Mouse (Mus musculus) MN1 (cell line): ENCODE data around the gene Lamp3.
"Not testable (repeated sequence)": the region's sequence is repeated elsewhere in the genome, so short reads cannot be mapped to it uniquely, and the experiment has no call there.

ENCODE experiments used
- DNase-seq: peaks from one replicate; pipeline ENCODE4 v3.0.0-alpha.2; 2016; ENCODE audit warnings: low spot score

Lamp3 gene

DNA sequence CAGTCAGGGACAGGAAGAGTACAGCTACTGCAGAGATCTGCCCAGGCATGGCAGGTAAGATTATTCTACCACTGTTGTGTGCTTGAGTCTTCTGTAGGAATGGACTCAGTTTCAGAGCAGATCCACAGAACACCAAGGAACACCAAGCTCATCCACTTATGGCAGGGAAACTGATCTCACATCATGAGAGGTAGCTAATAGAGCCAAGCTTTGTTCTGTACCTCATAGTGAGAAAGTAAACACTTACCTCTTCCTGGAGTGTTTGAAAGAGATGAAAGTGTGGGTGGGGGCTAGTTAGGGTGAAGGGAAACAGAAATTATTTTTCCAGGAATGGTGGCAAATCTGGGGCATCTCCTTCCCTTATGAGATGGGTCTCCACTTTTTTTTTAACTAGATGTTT, at the start of gene Lamp3:
TSS of gene Lamp3 (minus strand) at position 160 of the 400 bp plus-strand sequence.
- DNase-seq, result no peak

DNA sequence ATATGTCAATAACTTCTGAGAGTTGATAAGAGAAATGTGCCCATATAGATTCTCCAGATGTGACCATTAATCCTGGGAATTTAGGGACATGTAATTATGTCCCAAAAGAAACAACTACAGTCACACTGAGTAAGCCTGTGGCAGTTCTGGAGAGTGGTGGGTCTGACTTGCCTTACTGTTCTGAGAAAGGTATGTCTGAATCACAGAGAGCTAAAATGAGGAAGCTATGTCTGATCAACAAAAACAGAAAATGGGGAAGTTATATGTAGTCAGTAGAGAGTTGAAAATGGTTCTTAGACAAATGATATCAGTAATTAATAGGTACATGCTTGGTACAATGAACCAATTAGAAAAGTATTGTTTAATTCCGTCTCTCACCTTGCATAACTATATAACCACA, 26.7 kb upstream of the Lamp3 start:
- DNase-seq, result no peak

DNA sequence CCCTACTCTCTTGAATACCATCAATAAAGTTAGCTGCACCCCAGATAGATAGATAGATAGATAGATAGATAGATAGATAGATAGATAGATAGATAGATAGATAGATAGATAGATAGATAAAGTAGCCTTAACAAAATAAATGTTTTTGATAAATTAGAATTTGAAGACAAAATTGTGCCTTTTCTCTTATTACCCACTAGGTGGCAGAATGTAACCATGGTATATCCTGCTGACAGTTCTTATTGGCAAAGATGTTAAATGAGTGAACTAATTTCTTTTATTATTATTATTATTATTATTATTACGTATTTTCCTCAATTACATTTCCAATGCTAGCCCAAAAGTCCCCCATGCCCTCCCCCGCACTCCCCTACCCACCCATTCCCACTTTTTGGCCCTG, 18.0 kb upstream of the Lamp3 start:
- DNase-seq, result peak; percentile 7

DNA sequence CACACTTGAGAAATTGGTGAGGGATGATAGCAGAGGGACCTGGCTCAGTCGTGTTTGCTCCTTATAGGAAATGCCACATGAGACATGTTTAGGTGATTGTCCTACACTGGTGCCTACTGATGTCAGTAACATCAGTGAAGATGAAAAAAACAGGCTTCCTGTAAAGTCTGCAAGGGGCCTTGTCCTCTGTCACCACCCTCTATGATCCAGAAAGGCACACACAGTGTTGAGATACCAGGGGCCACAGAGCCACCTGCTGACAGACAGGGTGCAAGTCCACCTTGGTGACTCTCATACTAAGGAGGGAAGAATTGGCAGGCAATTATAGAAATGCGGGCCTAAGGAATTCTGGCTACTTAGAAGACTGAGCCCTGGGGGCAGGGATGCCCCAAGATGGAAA, 14.8 kb upstream of the Lamp3 start:
- no peak for DNase-seq

DNA sequence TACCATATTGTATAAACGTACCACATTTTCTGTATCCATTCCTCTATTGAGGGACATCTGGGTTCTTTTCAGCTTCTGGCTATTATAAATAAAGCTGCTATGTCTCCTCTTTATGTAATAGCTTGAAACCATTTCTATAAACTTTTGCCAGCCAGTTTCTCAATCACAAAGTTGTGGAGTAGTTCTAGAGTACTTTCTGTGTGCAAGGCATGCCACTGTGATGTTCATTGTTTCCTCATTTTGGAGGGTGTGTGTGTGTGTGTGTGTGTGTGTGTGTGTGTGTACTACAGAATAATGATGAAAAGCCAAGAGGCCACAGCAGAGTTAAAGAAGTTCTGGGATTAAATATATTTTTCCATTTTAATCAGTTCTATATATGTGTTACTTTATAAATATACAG, 1.2 kb upstream of the Lamp3 start:
- DNase-seq, result no peak

DNA sequence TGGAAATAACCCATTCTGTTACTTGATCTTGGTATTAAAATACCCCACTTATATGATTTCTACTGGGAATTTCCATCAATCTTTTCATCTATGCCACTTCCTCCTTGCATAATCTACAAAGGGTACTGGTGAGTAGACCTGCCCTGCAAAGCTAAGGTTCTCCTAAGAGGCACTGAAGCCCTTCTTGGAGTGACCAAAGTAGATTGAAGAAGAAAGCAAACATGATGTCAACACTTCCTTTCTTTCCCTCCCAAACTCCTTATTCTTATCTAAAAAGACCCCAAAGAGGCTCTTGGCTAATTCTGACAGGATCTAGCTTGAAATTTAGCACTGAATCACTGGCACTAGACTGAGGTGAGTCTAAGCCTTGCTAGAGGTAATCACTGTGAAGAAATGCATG, 7.0 kb downstream of the Lamp3 start:
- no peak for DNase-seq

DNA sequence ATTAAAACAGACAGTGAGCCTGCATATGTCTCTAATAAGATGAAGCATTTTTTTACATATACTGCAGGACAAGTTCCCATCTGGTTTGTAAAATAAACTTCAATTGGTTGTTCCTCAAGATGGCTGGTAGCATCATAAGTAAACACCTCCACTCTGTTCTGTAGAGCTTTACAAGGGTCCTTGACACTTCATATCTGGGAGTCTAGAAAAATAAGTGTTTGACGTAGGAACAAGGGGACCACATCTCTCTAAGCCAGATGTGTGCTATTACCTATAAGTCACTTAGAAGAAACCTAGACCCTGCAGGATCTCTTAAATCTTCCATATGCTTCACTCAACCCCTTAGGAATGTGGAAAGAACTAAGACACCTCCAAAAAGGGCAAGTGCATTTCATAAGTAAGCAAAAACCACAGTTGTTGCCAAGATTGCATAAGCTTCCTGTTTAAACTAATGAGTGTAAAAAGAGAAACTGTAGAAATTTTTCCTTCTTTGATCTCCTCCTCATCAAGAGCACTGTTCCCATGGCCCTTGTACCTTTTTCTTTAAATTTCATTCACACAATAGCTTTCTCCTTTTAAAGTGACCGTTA, 35.3 kb downstream of the Lamp3 start:
- no peak for DNase-seq

DNA sequence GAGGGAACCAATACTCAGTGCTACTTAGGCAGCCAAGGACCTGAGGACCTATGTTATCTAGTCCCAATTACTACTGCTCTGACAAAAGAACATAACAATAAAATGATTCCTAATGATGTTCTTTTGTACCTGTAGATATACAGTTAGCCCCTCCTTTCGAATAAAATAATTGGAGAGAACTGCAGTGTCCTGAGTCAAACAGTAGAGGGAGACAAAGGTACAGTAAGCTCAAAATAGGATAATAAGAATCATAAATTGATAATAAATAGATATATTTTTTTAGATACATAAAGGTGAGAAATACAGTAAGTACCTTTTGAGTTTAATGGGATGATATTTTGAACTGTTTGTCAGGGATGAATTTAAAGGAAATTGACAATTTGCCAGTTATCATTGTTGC, 39.9 kb downstream of the Lamp3 start:
- DNase-seq, result no peak

DNA sequence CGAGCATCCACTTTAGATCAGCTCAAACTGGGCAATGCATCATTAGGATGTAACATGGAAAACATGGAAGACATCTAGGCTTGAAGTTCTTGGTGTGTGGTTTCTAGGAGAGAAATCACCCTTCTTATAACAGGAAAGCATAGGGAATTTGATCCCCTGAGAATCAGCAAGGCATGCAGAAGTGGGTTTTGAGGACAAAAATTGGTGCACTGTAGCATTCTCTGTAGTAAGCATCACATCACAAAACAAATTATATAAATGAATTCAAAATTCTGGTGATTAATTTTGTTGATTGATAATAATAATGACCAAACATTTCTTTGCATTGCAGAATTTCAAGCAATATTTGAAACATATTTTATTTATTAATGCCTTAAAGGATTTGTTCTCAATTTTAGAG, 76.4 kb downstream of the Lamp3 start, which contains the start of gene Olfr171:
TSS of gene Olfr171 (minus strand) at position 101 of the 400 bp plus-strand sequence.
- no peak for DNase-seq

DNA sequence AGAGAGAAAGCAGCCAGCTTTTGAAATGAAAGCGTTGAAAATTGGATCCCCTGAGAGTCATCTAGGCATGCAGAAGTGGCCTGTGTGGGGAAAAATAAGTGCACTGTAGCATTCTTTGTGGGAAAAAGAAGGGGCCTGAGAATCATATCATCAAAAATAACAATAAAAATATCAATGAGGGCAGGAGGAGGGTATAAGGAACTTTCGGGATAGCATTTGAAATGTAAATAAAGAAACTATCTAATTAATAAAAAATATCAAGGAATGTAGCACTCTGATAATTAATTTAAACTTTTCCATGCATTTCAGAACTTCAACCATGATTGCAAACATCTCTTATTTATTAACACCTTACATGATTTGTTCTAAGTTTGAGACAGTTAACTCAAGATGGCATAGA, 94.4 kb downstream of the Lamp3 start, which contains the start of gene Olfr170:
TSS of gene Olfr170 (minus strand) at position 101 of the 400 bp plus-strand sequence.
- not testable (repeated sequence) for DNase-seq
